Mouse (Mus musculus) C2C12 (cell line): ENCODE results near the gene Barhl1.

ENCODE experiments used
- CEBPB ChIP-seq: IDR thresholded peaks from one replicate; pipeline ENCODE4 v1.6.1; 2011; ENCODE audit warnings: low read depth, mild to moderate bottlenecking, control low read depth, moderate library complexity
- CTCF ChIP-seq: IDR thresholded peaks from one replicate; pipeline ENCODE4 v1.5.1; 2011; ENCODE audit not compliant: control insufficient read depth, insufficient read depth, insufficient read length
- FOSL1 ChIP-seq: IDR thresholded peaks from one replicate; pipeline ENCODE4 v1.8.0; 2011; ENCODE audit warnings: mild to moderate bottlenecking, low read length; ENCODE audit not compliant: poor library complexity, insufficient read depth, severe bottlenecking
- MAX ChIP-seq: IDR thresholded peaks from one replicate; pipeline ENCODE4 v1.6.1; 2011; ENCODE audit warnings: mild to moderate bottlenecking, control low read depth
- MYOD1 ChIP-seq: IDR thresholded peaks from one replicate; pipeline ENCODE4 v1.6.1; 2011; ENCODE audit warnings: low read depth; ENCODE audit not compliant: control insufficient read depth, insufficient read length
- MYOG ChIP-seq: IDR thresholded peaks from one replicate; pipeline ENCODE4 v1.6.1; 2011; ENCODE audit not compliant: control insufficient read depth, insufficient read length; ENCODE audit errors: extremely low read depth
- USF1 ChIP-seq: IDR thresholded peaks from one replicate; pipeline ENCODE4 v1.6.1; 2011; ENCODE audit warnings: low read depth, mild to moderate bottlenecking, control low read depth, moderate library complexity

DNA sequence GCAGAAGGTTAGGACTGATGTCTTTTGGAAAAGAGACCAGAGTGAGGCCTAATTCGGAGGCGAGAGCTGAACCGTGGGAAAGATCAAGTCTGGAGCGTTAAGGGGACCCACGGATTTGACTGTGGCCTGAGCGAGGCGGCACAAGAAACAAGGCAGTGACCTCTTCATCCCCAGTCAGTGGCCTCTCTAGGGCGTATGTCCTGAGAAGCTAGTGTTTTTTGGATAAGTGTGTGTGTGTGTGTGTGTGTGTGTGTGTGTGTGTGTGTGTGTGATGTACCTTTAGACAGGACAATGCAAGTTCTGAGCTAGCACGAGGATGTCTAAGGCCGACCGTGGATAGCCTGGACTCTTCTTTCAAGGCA is 669 bp upstream of the Barhl1 start:
- TF ChIP-seq CTCF: no peak
- TF ChIP-seq MAX: no peak
- no peak for TF ChIP-seq MYOD1
- TF ChIP-seq MYOG: no peak
- TF ChIP-seq CEBPB: no peak
- TF ChIP-seq USF1: no peak
- TF ChIP-seq FOSL1: no peak
